9 mouse cellular contexts compared by ENCODE assay signal in the genomic region with DNA sequence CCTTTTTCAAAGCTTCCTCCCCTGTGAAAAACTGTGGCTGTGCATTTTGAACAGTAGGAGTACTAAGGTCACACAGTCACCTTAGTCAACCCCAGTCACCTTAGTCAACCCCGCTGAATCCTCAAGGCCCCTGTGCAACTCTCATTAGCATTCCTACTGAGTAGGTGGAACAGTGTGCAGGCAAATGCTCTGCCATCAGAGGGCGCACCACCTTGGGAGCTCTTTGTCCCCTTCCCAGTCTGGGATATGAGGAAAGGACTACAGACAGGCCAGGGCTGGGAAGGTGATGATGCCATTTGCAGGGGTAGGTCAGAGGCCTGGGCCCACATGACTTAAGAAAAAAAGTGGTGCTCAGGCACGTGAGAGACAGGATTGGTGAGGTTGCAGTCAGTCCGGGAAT. TPM values are rescaled to one million over a fixed set of nuclear protein-coding genes. Genes with fewer than 3 reads are reported as not detected.
DNase-seq lines count a peak whose midpoint lies in the region; ATAC-seq and TF ChIP-seq lines count a peak whose summit lies in the region.
"Had no signal": no experiment of that assay in that cellular context is flagged by ENCODE, and none has a peak within 500 bp of the region (broad histone marks: within the 10 kb centered on the region; RNA-seq: fewer than 3 reads in every experiment).

No protein-coding gene starts in this region.

- intact Hi-C loops in heart, postnatal 36 days (cut with DNase I): no loop called here

- H3K4me2 ChIP-seq in myocyte (ENCODE audit: low read depth): no peak overlapping the region
- H3K4me2 ChIP-seq: limb, embryonic 15.5 days had no signal

- H3K27ac ChIP-seq in spleen, adult 2 months (ENCODE audit: insufficient read depth, low read length): no peak overlapping the region
- H3K27ac ChIP-seq: limb, embryonic 15.5 days had no signal

- DNase-seq in heart, adult 11 months: peak; percentile 94
- DNase-seq in heart, postnatal 36 days: no peak
- DNase-seq in spleen, adult 2 months (ENCODE audit: low read depth in 1 of 2, low spot score in 2 of 2): no peak
- DNase-seq in spleen, adult 12 weeks (ENCODE audit: low spot score): no peak
- DNase-seq in embryo, embryonic 9.5 days (ENCODE audit: extremely low spot score): peak; percentile 50
- no peak for DNase-seq in frontal cortex, postnatal 10 days (ENCODE audit: low spot score in 2 of 2)

- H3K4me1 ChIP-seq in spleen, adult 2 months (ENCODE audit: control insufficient read depth, insufficient read depth, insufficient read length): no peaks in the 10 kb centered on the region; the same call in 1 of the 2 replicates

- TF ChIP-seq CTCF in spleen, adult 2 months (IDR thresholded peaks at IDR 0.05; ENCODE audit: extremely low read depth, insufficient read depth, insufficient read length, insufficient replicate concordance): peak; percentile 7; the same call in 1 of the 2 replicates

- peaks cover 14% of the 10 kb centered on the region for H3K36me3 ChIP-seq in spleen, adult 2 months (ENCODE audit: control insufficient read depth, insufficient read depth, low read length)
- no peaks in the 10 kb centered on the region for H3K36me3 ChIP-seq in myocyte (ENCODE audit: control insufficient read depth, insufficient read depth)

- 87% methylated on average over 4 of the region's 4 CpGs for WGBS in spleen, adult 2 months

- no peaks in the 10 kb centered on the region for H3K27me3 ChIP-seq in spleen, adult 2 months (ENCODE audit: control insufficient read depth, insufficient read depth, low read length)
- H3K27me3 ChIP-seq in myocyte (ENCODE audit: control insufficient read depth, insufficient read depth, insufficient read length): no peaks in the 10 kb centered on the region
- H3K27me3 ChIP-seq: limb, embryonic 15.5 days had no signal

- H3ac ChIP-seq in myocyte (ENCODE audit: control insufficient read depth, insufficient read length): no peak overlapping the region

- peaks cover 4% of the 10 kb centered on the region for H3K79me2 ChIP-seq in myocyte (ENCODE audit: control insufficient read depth, insufficient read depth)

- no peak overlapping the region for H3K4me3 ChIP-seq in spleen, adult 2 months (ENCODE audit: extremely low read depth, insufficient read depth, insufficient read length)
- no peak overlapping the region for H3K4me3 ChIP-seq in myocyte
- H3K4me3 ChIP-seq: limb, embryonic 15.5 days had no signal

- ATAC-seq in erythroid progenitor cell, adult 5-6 weeks (replicated peaks; ENCODE audit: low FRiP score, poor library complexity, severe bottlenecking): no peak

- TF ChIP-seq POLR2A in spleen, adult 2 months (IDR thresholded peaks at IDR 0.05; ENCODE audit: low read depth, low read length): no peak
- no peak for TF ChIP-seq POLR2A in myocyte (IDR thresholded peaks at IDR 0.05; ENCODE audit: insufficient read length, low read depth)

TF ChIP-seq in myocyte, 11 proteins besides CTCF, POLR2A, EP300 and RAD21:
- TF ChIP-seq REST (IDR thresholded peaks at IDR 0.05; ENCODE audit: insufficient read depth, insufficient read length) (no peak), SRF (IDR thresholded peaks at IDR 0.05; ENCODE audit: control insufficient read depth, insufficient read length, low read depth) (no peak), TCF3 (IDR thresholded peaks at IDR 0.05; ENCODE audit: insufficient read length, low read depth) (no peak), MYOD1 (IDR thresholded peaks at IDR 0.05; ENCODE audit: control insufficient read depth in 1 of 3, insufficient read length in 2 of 3, low read depth in 2 of 3) (no peak), POLR2AphosphoS2 (IDR thresholded peaks at IDR 0.05; ENCODE audit: insufficient read length, low read depth) (peak; percentile 2), USF1 (IDR thresholded peaks at IDR 0.05; ENCODE audit: low read depth) (no peak)
TF ChIP-seq in myocyte: peak in this region for 1.

RNA-seq across cellular contexts. Expression of gene Wfikkn1, which starts 1.4 kb away (rescaled TPM):
- total RNA-seq in heart, postnatal 36 days (2021): under 1 TPM; 0.41 to 0.64 TPM
- 0.74 and 0.99 TPM in 2 replicates for polyA plus RNA-seq in spleen, adult 2 months (2012; rRNA removed)
- polyA plus RNA-seq in myocyte (2012; fragmentation: generic; extraction: Trizol): 0.25 TPM
- total RNA-seq in erythroid progenitor cell, adult 5-6 weeks (2015; ENCODE audit: low replicate concordance): not detected in 2 replicates
- total RNA-seq in erythroid progenitor cell, adult 5-6 weeks (2017; ENCODE audit: low replicate concordance): 0.26 and 1.7 TPM in 2 replicates

RNA-seq across cellular contexts. Expression of gene Mettl26, which starts 4.4 kb away (rescaled TPM):
- total RNA-seq in heart, postnatal 36 days (2021): 10 to 100 TPM; 16.1 to 18.1 TPM
- polyA plus RNA-seq in spleen, adult 2 months (2012; rRNA removed): 53.6 and 81.2 TPM in 2 replicates
- polyA plus RNA-seq in myocyte (2012; fragmentation: generic; extraction: Trizol): 23.6 TPM
- total RNA-seq in erythroid progenitor cell, adult 5-6 weeks (2015; ENCODE audit: low replicate concordance): 10.1 and 17.3 TPM in 2 replicates
- 7.1 and 7.7 TPM in 2 replicates for total RNA-seq in erythroid progenitor cell, adult 5-6 weeks (2017; ENCODE audit: low replicate concordance)

RNA-seq across cellular contexts. Expression of gene Mcrip2, which starts 10.7 kb away (rescaled TPM):
- total RNA-seq in heart, postnatal 36 days (2021): 100 to 1,000 TPM; 272 to 286 TPM
- 17.3 and 21.7 TPM in 2 replicates for polyA plus RNA-seq in spleen, adult 2 months (2012; rRNA removed)
- polyA plus RNA-seq in myocyte (2012; fragmentation: generic; extraction: Trizol): 36.7 TPM
- 4.2 and 11.9 TPM in 2 replicates for total RNA-seq in erythroid progenitor cell, adult 5-6 weeks (2015; ENCODE audit: low replicate concordance)
- 3.5 TPM in 1 of 2 replicates, not detected in the other for total RNA-seq in erythroid progenitor cell, adult 5-6 weeks (2017; ENCODE audit: low replicate concordance)

RNA-seq across cellular contexts. Expression of gene Wdr90, which starts 18.0 kb away (rescaled TPM):
- 1 to 10 TPM; 1.7 to 2.0 TPM for total RNA-seq in heart, postnatal 36 days (2021)
- polyA plus RNA-seq in spleen, adult 2 months (2012; rRNA removed): 34.5 and 45.0 TPM in 2 replicates
- 7.4 TPM for polyA plus RNA-seq in myocyte (2012; fragmentation: generic; extraction: Trizol)
- total RNA-seq in erythroid progenitor cell, adult 5-6 weeks (2015; ENCODE audit: low replicate concordance): 52.8 and 61.6 TPM in 2 replicates
- total RNA-seq in erythroid progenitor cell, adult 5-6 weeks (2017; ENCODE audit: low replicate concordance): 26.4 and 37.6 TPM in 2 replicates

RNA-seq across cellular contexts. Expression of gene Rhot2, which starts 34.6 kb away (rescaled TPM):
- total RNA-seq in heart, postnatal 36 days (2021): 100 to 1,000 TPM; 110 to 115 TPM
- 62.1 and 77.0 TPM in 2 replicates for polyA plus RNA-seq in spleen, adult 2 months (2012; rRNA removed)
- polyA plus RNA-seq in myocyte (2012; fragmentation: generic; extraction: Trizol): 48.3 TPM
- 34.4 and 37.1 TPM in 2 replicates for total RNA-seq in erythroid progenitor cell, adult 5-6 weeks (2015; ENCODE audit: low replicate concordance)
- 39.1 and 41.5 TPM in 2 replicates for total RNA-seq in erythroid progenitor cell, adult 5-6 weeks (2017; ENCODE audit: low replicate concordance)

Comparison
In these comparisons a context has a peak if more than half of its experiments do, and no peak if none do; other contexts are left out.
1. DNase-seq: peak in heart, adult 11 months (single experiment) and embryo, embryonic 9.5 days (single experiment); none in heart, postnatal 36 days (0 of 2), spleen, adult 2 months (0 of 2), spleen, adult 12 weeks (single experiment) and frontal cortex, postnatal 10 days (0 of 2).
2. RNA of gene Mcrip2, which starts 10.7 kb away (total RNA-seq): 272 to 286 TPM in heart, postnatal 36 days; 3.5 to 11.9 TPM in erythroid progenitor cell, adult 5-6 weeks; every median in the first group is over 10 times any median in the second.